Mouse (Mus musculus): ENCODE measurements around the gene Ebf3.

GRCm38 (mm10) chr7:137218706-137219105 lies 95.5 kb downstream of the Ebf3 start:
- TF ChIP-seq CTCF (IDR thresholded peaks at IDR 0.05; ENCODE audit: low read depth) (no peak), EP300 (IDR thresholded peaks at IDR 0.05; ENCODE audit: low read depth) (no peak)
